Mouse (Mus musculus): ENCODE results near the gene Spdye4c.

DNA sequence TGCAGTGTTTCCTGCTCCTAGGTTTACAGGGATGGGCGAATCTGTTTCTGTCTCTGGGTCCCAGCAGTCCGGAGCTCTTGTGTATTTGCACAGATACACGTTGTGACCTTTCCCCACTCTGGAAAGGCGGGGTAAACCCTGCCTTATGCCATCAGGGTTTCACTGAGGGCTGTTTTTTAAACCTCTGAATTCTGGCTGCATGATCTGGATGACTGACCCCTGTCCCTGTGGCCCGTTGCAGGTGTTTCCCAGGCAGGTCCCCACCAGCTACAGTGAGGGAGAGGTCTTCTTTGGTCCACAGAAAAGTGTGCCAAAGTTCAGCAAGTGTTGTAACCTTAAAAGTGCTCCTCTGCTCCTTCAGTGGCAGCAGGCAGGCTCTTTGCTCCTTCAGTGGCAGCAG, 18.3 kb downstream of the Spdye4c start:
- TF ChIP-seq CTCF (IDR thresholded peaks at IDR 0.05; ENCODE audit: low read depth, low read length) (no peak), POLR2A (IDR thresholded peaks at IDR 0.05; ENCODE audit: borderline replicate concordance, low read depth, low read length) (no peak)

All from bone marrow macrophage, adult 2 months (primary cell).